ENCODE assay signal across 11 mouse cellular contexts in genomic region chr13:62857941-62858915, GRCm38 (mm10). TPM values are rescaled to one million over a fixed set of nuclear protein-coding genes. Genes with fewer than 3 reads are reported as not detected.
DNase-seq lines count a peak whose midpoint lies in the region; TF ChIP-seq lines count a peak whose summit lies in the region.
"Had no signal": no experiment of that assay in that cellular context is flagged by ENCODE, and none has a peak within 500 bp of the region (broad histone marks: within the 10 kb centered on the region; RNA-seq: fewer than 3 reads in every experiment).

Gene Fbp2 (minus strand): TSS chr13:62858422.

- TF ChIP-seq POLR2A in lung, adult 2 months (IDR thresholded peaks at IDR 0.05; ENCODE audit: borderline replicate concordance, extremely low read depth, low read depth, low read length) = no peak

- H3K4me3 ChIP-seq in lung, adult 2 months (replicated peaks; ENCODE audit: extremely low read depth, low read depth, low read length) = no peak within 1 kb of the TSS
- H3K4me3 ChIP-seq: midbrain, embryonic 15.5 days had no signal

- peak; percentile 35 to 62 for DNase-seq in lung, adult 18-20 months
- no peak for DNase-seq in lung, adult 2 months
- peak; percentile 40 to 43 for DNase-seq in heart, adult 9 months (ENCODE audit: low spot score in 2 of 2)
- peak; percentile 81 to 91 for DNase-seq in kidney, postnatal 25 days
- peak; percentile 39 to 57 for DNase-seq in urinary bladder, postnatal 36 days (ENCODE audit: low spot score in 2 of 2)
- no peak for DNase-seq in cerebellum, postnatal 4 days (ENCODE audit: low spot score in 2 of 2)
- DNase-seq in cerebellum, adult 11-12 months = no peak
- DNase-seq in spleen, postnatal 10 days (ENCODE audit: low spot score in 2 of 2) = no peak
- DNase-seq: cerebellum, adult 8-10 months had no signal

- no peaks in the 10 kb centered on the region for H3K4me1 ChIP-seq in lung, adult 2 months (ENCODE audit: control insufficient read depth, insufficient read depth, low read length)
- H3K4me1 ChIP-seq: midbrain, embryonic 15.5 days had no signal

- WGBS in lung, adult 2 months = 56% methylated on average over 21 of the region's 21 CpGs

- no peak for TF ChIP-seq CTCF in lung, adult 2 months (IDR thresholded peaks at IDR 0.05; ENCODE audit: insufficient read depth, low read length)

RNA-seq across cellular contexts. Expression of gene Fbp2, which starts in this region (rescaled TPM):
- polyA plus RNA-seq in lung, adult 2 months (2012; rRNA removed) = 2.3 and 7.2 TPM in 2 replicates
- polyA plus RNA-seq: G1E had no signal

Comparison
In these comparisons a context has a peak if more than half of its experiments do, and no peak if none do; other contexts are left out.
1. DNase-seq: peak in lung, adult 18-20 months (2 of 2), heart, adult 9 months (2 of 2), kidney, postnatal 25 days (2 of 2) and urinary bladder, postnatal 36 days (2 of 2); none in lung, adult 2 months (single experiment), cerebellum, postnatal 4 days (0 of 2), cerebellum, adult 11-12 months (single experiment) and spleen, postnatal 10 days (0 of 2).